Mouse (Mus musculus) stomach, postnatal 0 days (tissue): Measurements from ENCODE around the gene Tcp1.

ENCODE experiments used
- CTCF ChIP-seq: IDR thresholded peaks from 2 replicates; pipeline ENCODE4 v1.5.1; 2016; ENCODE audit warnings: antibody characterized with exemption, low read depth, mild to moderate bottlenecking, moderate library complexity
- EP300 ChIP-seq: optimal IDR thresholded peaks from 2 replicates; pipeline ENCODE3; 2016; ENCODE audit warnings: antibody characterized with exemption

GRCm38 (mm10) chr17:12875734-12876133 is 39.8 kb upstream of the Tcp1 start, which contains the start of gene Mrgprh:
- TF ChIP-seq EP300 = no peak
- no peak for TF ChIP-seq CTCF
